Mouse (Mus musculus): ENCODE data around the gene Tmem151a. TPM values are rescaled to one million over a fixed set of nuclear protein-coding genes. Genes with fewer than 3 reads are reported as not detected.

The Tmem151a gene
- total RNA-seq, 2 experiments from 2014 or later = 2.7 to 2.8 TPM

Other genes with a start within 250 kb of the Tmem151a start
- 10 to 100 TPM; 29.3 to 29.9 TPM for gene Ccs, start 246.2 kb downstream of the Tmem151a start, total RNA-seq (2021)
- gene Ccdc87, start 246.2 kb downstream of the Tmem151a start, total RNA-seq (2021) = not detected
- gene Ctsf, start 230.4 kb downstream of the Tmem151a start, total RNA-seq (2021) = 10 to 100 TPM; 69.5 to 76.3 TPM
- under 1 TPM; 0.39 to 0.88 TPM for gene Actn3, start 207.6 kb downstream of the Tmem151a start, total RNA-seq (2021)
- 1 to 10 TPM; 4.3 to 4.6 TPM for gene Zdhhc24, start 206.9 kb downstream of the Tmem151a start, total RNA-seq (2021)
- 1 to 10 TPM; 3.3 to 3.9 TPM for gene Bbs1, start 178.9 kb downstream of the Tmem151a start, total RNA-seq (2021)
- gene Dpp3, start 157.2 kb downstream of the Tmem151a start, total RNA-seq (2021) = 10 to 100 TPM; 25.4 to 26.0 TPM
- 1 to 10 TPM in 1 of 2 experiments, under 1 TPM in 1; 0.73 to 1.1 TPM for gene Peli3, start 142.4 kb downstream of the Tmem151a start, total RNA-seq (2021)
- gene Mrpl11, start 123.4 kb downstream of the Tmem151a start, total RNA-seq (2021) = 10 to 100 TPM; 54.4 to 59.0 TPM
- not detected for gene Npas4, start 95.2 kb downstream of the Tmem151a start, total RNA-seq (2021)
- gene Slc29a2, start 61.7 kb downstream of the Tmem151a start, total RNA-seq (2021) = 10 to 100 TPM; 15.2 to 15.3 TPM
- 10 to 100 TPM; 40.8 to 44.4 TPM for gene B4gat1, start 46.7 kb downstream of the Tmem151a start, total RNA-seq (2021)
- gene AC124502.3, start 46.6 kb downstream of the Tmem151a start, total RNA-seq (2021) = 1 to 10 TPM in 1 of 2 experiments, under 1 TPM in 1; 0.98 to 1.8 TPM
- 10 to 100 TPM; 12.9 to 14.8 TPM for gene Brms1, start 44.2 kb downstream of the Tmem151a start, total RNA-seq (2021)
- 1 to 10 TPM; 1.8 TPM for gene Rin1, start 35.0 kb downstream of the Tmem151a start, total RNA-seq (2021)
- 10 to 100 TPM; 21.3 to 23.9 TPM for gene Cd248, start 17.5 kb downstream of the Tmem151a start, total RNA-seq (2021)
- 10 to 100 TPM; 70.4 to 70.8 TPM for gene Yif1a, start 3.0 kb upstream of the Tmem151a start, total RNA-seq (2021)
- gene Cnih2, start 13.0 kb upstream of the Tmem151a start, total RNA-seq (2021) = under 1 TPM in 1 of 2 experiments, not detected in 1; 0.63 TPM
- gene Rab1b, start 21.5 kb upstream of the Tmem151a start, total RNA-seq (2021) = 100 to 1,000 TPM; 187 to 192 TPM
- 10 to 100 TPM; 41.3 to 44.8 TPM for gene Klc2, start 33.0 kb upstream of the Tmem151a start, total RNA-seq (2021)
- 10 to 100 TPM; 21.5 to 22.1 TPM for gene Pacs1, start 187.6 kb upstream of the Tmem151a start, total RNA-seq (2021)
- 100 to 1,000 TPM; 109 to 116 TPM for gene Sf3b2, start 209.9 kb upstream of the Tmem151a start, total RNA-seq (2021)
- 10 to 100 TPM; 20.0 to 23.8 TPM for gene Gal3st3, start 212.8 kb upstream of the Tmem151a start, total RNA-seq (2021)